Mouse (Mus musculus): Measurements from ENCODE around the gene Spryd7. TPM values are rescaled to one million over a fixed set of nuclear protein-coding genes. Genes with fewer than 3 reads are reported as not detected.
A peak's percentile ranks its signal among the peaks of the same experiment; 100 is the strongest.
"Not testable (repeated sequence)": the region's sequence is repeated elsewhere in the genome, so short reads cannot be mapped to it uniquely, and the experiment has no call there.

Spryd7 gene
- polyA plus RNA-seq, 1 experiment from 2014 or later, result 57.2 TPM

- Histone ChIP-seq H3K9ac (peak overlapping the region; percentile 79), H3K4me3 (replicated peaks; ENCODE audit: low read length) (peak overlapping the region; percentile 61), H3K4me1 (replicated peaks; ENCODE audit: control insufficient read depth, insufficient read depth, low read length) (peaks cover 6% of the 10 kb centered on the region; the same call in 1 of the 2 replicates), H3K27me3 (ENCODE audit: control insufficient read depth, insufficient read depth, low read length) (no peaks in the 10 kb centered on the region), H3K4me2 (replicated peaks) (peak overlapping the region; percentile 78), H3K27ac (peak overlapping the region; percentile 88), H3K36me3 (replicated peaks; ENCODE audit: control insufficient read depth, insufficient read depth) (no peaks in the 10 kb centered on the region), H3K9me3 (ENCODE audit: control insufficient read depth, low read length) (no peaks in the 10 kb centered on the region)
- ATAC-seq (ENCODE audit: low FRiP score), result no peak
- DNase-seq (ENCODE audit: low spot score), result no peak
- 6% methylated on average over 6 of the region's 6 CpGs for WGBS
Measured at GRCm38 (mm10) chr14:61555931-61556288, 776 bp downstream of the Spryd7 start.

GRCm38 (mm10) chr14:61548614-61549013, 8.1 kb downstream of the Spryd7 start:
- no peak overlapping the region for H3K4me3 ChIP-seq (replicated peaks; ENCODE audit: low read length)
- no peak overlapping the region for H3K9ac ChIP-seq
- no peak overlapping the region for H3K27ac ChIP-seq
- 90% methylated on average over 1 of the region's 1 CpGs for WGBS
- H3K4me2 ChIP-seq (replicated peaks), result no peak overlapping the region
- ATAC-seq (ENCODE audit: low FRiP score), result no peak
- no peaks in the 10 kb centered on the region for H3K9me3 ChIP-seq (ENCODE audit: control insufficient read depth, low read length)
- no peaks in the 10 kb centered on the region for H3K4me1 ChIP-seq (replicated peaks; ENCODE audit: control insufficient read depth, insufficient read depth, low read length)
- DNase-seq (ENCODE audit: low spot score), result no peak
- H3K36me3 ChIP-seq (replicated peaks; ENCODE audit: control insufficient read depth, insufficient read depth), result peaks cover 25% of the 10 kb centered on the region; the same call in 1 of the 2 replicates
- H3K27me3 ChIP-seq (ENCODE audit: control insufficient read depth, insufficient read depth, low read length), result no peaks in the 10 kb centered on the region

- not testable (repeated sequence) for H3K4me1 ChIP-seq (replicated peaks; ENCODE audit: control insufficient read depth, insufficient read depth, low read length); H3K27ac ChIP-seq; DNase-seq (ENCODE audit: low spot score); H3K4me3 ChIP-seq (replicated peaks; ENCODE audit: low read length); H3K27me3 ChIP-seq (ENCODE audit: control insufficient read depth, insufficient read depth, low read length); ATAC-seq (ENCODE audit: low FRiP score); H3K9ac ChIP-seq; H3K9me3 ChIP-seq (ENCODE audit: control insufficient read depth, low read length); H3K4me2 ChIP-seq (replicated peaks)
- WGBS, result 93% methylated on average over 8 of the region's 11 CpGs
- peaks cover 40% of the 10 kb centered on the region for H3K36me3 ChIP-seq (replicated peaks; ENCODE audit: control insufficient read depth, insufficient read depth)
Measured at GRCm38 (mm10) chr14:61537772-61538171, 18.9 kb downstream of the Spryd7 start.

GRCm38 (mm10) chr14:61536631-61537264, 19.9 kb downstream of the Spryd7 start:
- Histone ChIP-seq H3K9me3 (ENCODE audit: control insufficient read depth, low read length) (no peaks in the 10 kb centered on the region), H3K4me3 (replicated peaks; ENCODE audit: low read length) (no peak overlapping the region), H3K4me2 (replicated peaks) (no peak overlapping the region), H3K27ac (no peak overlapping the region), H3K36me3 (replicated peaks; ENCODE audit: control insufficient read depth, insufficient read depth) (peaks cover 33% of the 10 kb centered on the region), H3K4me1 (replicated peaks; ENCODE audit: control insufficient read depth, insufficient read depth, low read length) (no peaks in the 10 kb centered on the region), H3K9ac (no peak overlapping the region), H3K27me3 (ENCODE audit: control insufficient read depth, insufficient read depth, low read length) (no peaks in the 10 kb centered on the region)
- ATAC-seq (ENCODE audit: low FRiP score) (no peak), DNase-seq (ENCODE audit: low spot score) (no peak)
- whole genome bisulfite sequencing, result 96% methylated on average over 5 of the region's 5 CpGs

GRCm38 (mm10) chr14:61535811-61536210, 20.9 kb downstream of the Spryd7 start:
- ATAC-seq (ENCODE audit: low FRiP score), result no peak
- no peak for DNase-seq (ENCODE audit: low spot score)
- no peak overlapping the region for H3K4me2 ChIP-seq (replicated peaks)
- no peaks in the 10 kb centered on the region for H3K27me3 ChIP-seq (ENCODE audit: control insufficient read depth, insufficient read depth, low read length)
- H3K9me3 ChIP-seq (ENCODE audit: control insufficient read depth, low read length), result no peaks in the 10 kb centered on the region
- H3K9ac ChIP-seq, result no peak overlapping the region
- no peak overlapping the region for H3K27ac ChIP-seq
- no peaks in the 10 kb centered on the region for H3K4me1 ChIP-seq (replicated peaks; ENCODE audit: control insufficient read depth, insufficient read depth, low read length)
- no peak overlapping the region for H3K4me3 ChIP-seq (replicated peaks; ENCODE audit: low read length)
- WGBS, result 96% methylated on average over 3 of the region's 3 CpGs
- peaks cover 33% of the 10 kb centered on the region for H3K36me3 ChIP-seq (replicated peaks; ENCODE audit: control insufficient read depth, insufficient read depth)

- DNase-seq (ENCODE audit: low spot score) (no peak), ATAC-seq (ENCODE audit: low FRiP score) (no peak)
- peaks cover 12% of the 10 kb centered on the region for H3K36me3 ChIP-seq (replicated peaks; ENCODE audit: control insufficient read depth, insufficient read depth)
- no peaks in the 10 kb centered on the region for H3K27me3 ChIP-seq (ENCODE audit: control insufficient read depth, insufficient read depth, low read length)
- H3K4me3 ChIP-seq (replicated peaks; ENCODE audit: low read length), result no peak overlapping the region
- H3K4me2 ChIP-seq (replicated peaks), result no peak overlapping the region
- no peak overlapping the region for H3K9ac ChIP-seq
- H3K9me3 ChIP-seq (ENCODE audit: control insufficient read depth, low read length), result no peaks in the 10 kb centered on the region
- no peaks in the 10 kb centered on the region for H3K4me1 ChIP-seq (replicated peaks; ENCODE audit: control insufficient read depth, insufficient read depth, low read length)
- H3K27ac ChIP-seq, result no peak overlapping the region
Measured at GRCm38 (mm10) chr14:61530966-61531365, 25.7 kb downstream of the Spryd7 start.

GRCm38 (mm10) chr14:61530396-61530795, 26.3 kb downstream of the Spryd7 start:
- Histone ChIP-seq H3K9ac (no peak overlapping the region), H3K27ac (no peak overlapping the region), H3K9me3 (ENCODE audit: control insufficient read depth, low read length) (no peaks in the 10 kb centered on the region), H3K4me1 (replicated peaks; ENCODE audit: control insufficient read depth, insufficient read depth, low read length) (no peaks in the 10 kb centered on the region), H3K4me2 (replicated peaks) (no peak overlapping the region), H3K4me3 (replicated peaks; ENCODE audit: low read length) (no peak overlapping the region), H3K27me3 (ENCODE audit: control insufficient read depth, insufficient read depth, low read length) (no peaks in the 10 kb centered on the region), H3K36me3 (replicated peaks; ENCODE audit: control insufficient read depth, insufficient read depth) (peaks cover 7% of the 10 kb centered on the region)
- WGBS, result 93% methylated on average over 2 of the region's 2 CpGs
- DNase-seq (ENCODE audit: low spot score) (no peak), ATAC-seq (ENCODE audit: low FRiP score) (no peak)

- 83% methylated on average over 7 of the region's 7 CpGs for WGBS
- no peaks in the 10 kb centered on the region for H3K27me3 ChIP-seq (ENCODE audit: control insufficient read depth, insufficient read depth, low read length)
- no peaks in the 10 kb centered on the region for H3K9me3 ChIP-seq (ENCODE audit: control insufficient read depth, low read length)
- DNase-seq (ENCODE audit: low spot score) (no peak), ATAC-seq (ENCODE audit: low FRiP score) (no peak)
- H3K36me3 ChIP-seq (replicated peaks; ENCODE audit: control insufficient read depth, insufficient read depth), result no peaks in the 10 kb centered on the region; the same call in 1 of the 2 replicates
- no peaks in the 10 kb centered on the region for H3K4me1 ChIP-seq (replicated peaks; ENCODE audit: control insufficient read depth, insufficient read depth, low read length)
- no peak overlapping the region for H3K9ac ChIP-seq
- no peak overlapping the region for H3K4me2 ChIP-seq (replicated peaks)
- no peak overlapping the region for H3K4me3 ChIP-seq (replicated peaks; ENCODE audit: low read length)
- no peak overlapping the region for H3K27ac ChIP-seq
Measured at GRCm38 (mm10) chr14:61529533-61529932, 27.2 kb downstream of the Spryd7 start.

GRCm38 (mm10) chr14:61526006-61526405, 30.7 kb downstream of the Spryd7 start:
- no peak for DNase-seq (ENCODE audit: low spot score)
- no peak overlapping the region for H3K4me3 ChIP-seq (replicated peaks; ENCODE audit: low read length)
- WGBS, result 97% methylated on average over 2 of the region's 2 CpGs
- H3K4me1 ChIP-seq (replicated peaks; ENCODE audit: control insufficient read depth, insufficient read depth, low read length), result no peaks in the 10 kb centered on the region
- no peaks in the 10 kb centered on the region for H3K36me3 ChIP-seq (replicated peaks; ENCODE audit: control insufficient read depth, insufficient read depth)
- no peaks in the 10 kb centered on the region for H3K9me3 ChIP-seq (ENCODE audit: control insufficient read depth, low read length)
- H3K4me2 ChIP-seq (replicated peaks), result no peak overlapping the region
- ATAC-seq (ENCODE audit: low FRiP score), result no peak
- no peak overlapping the region for H3K9ac ChIP-seq
- H3K27ac ChIP-seq, result no peak overlapping the region
- no peaks in the 10 kb centered on the region for H3K27me3 ChIP-seq (ENCODE audit: control insufficient read depth, insufficient read depth, low read length)

- Histone ChIP-seq H3K36me3 (replicated peaks; ENCODE audit: control insufficient read depth, insufficient read depth) (no peaks in the 10 kb centered on the region), H3K27ac (no peak overlapping the region), H3K9me3 (ENCODE audit: control insufficient read depth, low read length) (no peaks in the 10 kb centered on the region), H3K27me3 (ENCODE audit: control insufficient read depth, insufficient read depth, low read length) (no peaks in the 10 kb centered on the region), H3K4me1 (replicated peaks; ENCODE audit: control insufficient read depth, insufficient read depth, low read length) (no peaks in the 10 kb centered on the region), H3K4me3 (replicated peaks; ENCODE audit: low read length) (no peak overlapping the region), H3K9ac (no peak overlapping the region), H3K4me2 (replicated peaks) (no peak overlapping the region)
- ATAC-seq (ENCODE audit: low FRiP score), result no peak
- whole genome bisulfite sequencing, result 89% methylated on average over 2 of the region's 2 CpGs
- DNase-seq (ENCODE audit: low spot score), result no peak
Measured at GRCm38 (mm10) chr14:61523821-61524220, 32.9 kb downstream of the Spryd7 start.

Measured in hindbrain, embryonic 14.5 days (tissue).